Mouse (Mus musculus) ES-Bruce4 (cell line): ENCODE measurements around the gene Cwh43. TPM values are rescaled to one million over a fixed set of nuclear protein-coding genes. Genes with fewer than 3 reads are reported as not detected.

ENCODE experiments used
- H3K27ac ChIP-seq: 2 replicates; pipeline ENCODE4 v1.5.1; 2012; ENCODE audit warnings: low read length, inconsistent platforms; ENCODE audit not compliant: insufficient read depth
- H3K27me3 ChIP-seq: 2 replicates; pipeline ENCODE4 v1.6.1; 2012; ENCODE audit warnings: mild to moderate bottlenecking, low read length, inconsistent platforms; ENCODE audit not compliant: control insufficient read depth, poor library complexity, insufficient read depth, severe bottlenecking
- H3K36me3 ChIP-seq: 2 replicates; pipeline ENCODE4 v1.6.1; 2012; ENCODE audit warnings: inconsistent platforms, mild to moderate bottlenecking, low read length, moderate library complexity; ENCODE audit not compliant: control insufficient read depth, poor library complexity, insufficient read depth, severe bottlenecking
- H3K4me1 ChIP-seq: one replicate; pipeline ENCODE4 v1.8.1; 2011; ENCODE audit warnings: low read length; ENCODE audit not compliant: control insufficient read depth, insufficient read depth
- H3K4me3 ChIP-seq: 2 replicates; pipeline ENCODE4 v1.5.1; 2011; ENCODE audit warnings: low read depth, mild to moderate bottlenecking, low read length
- H3K9ac ChIP-seq: 2 replicates; pipeline ENCODE4 v1.6.1; 2012; ENCODE audit warnings: low read depth, mild to moderate bottlenecking, inconsistent platforms; ENCODE audit not compliant: poor library complexity, severe bottlenecking
- H3K9me3 ChIP-seq: replicated peaks from 2 replicates; pipeline ENCODE4 v1.6.1; 2012; ENCODE audit warnings: mild to moderate bottlenecking, low read length, inconsistent platforms; ENCODE audit not compliant: control insufficient read depth, poor library complexity, insufficient read depth, severe bottlenecking
- CTCF ChIP-seq: IDR thresholded peaks from one replicate; pipeline ENCODE4 v1.8.1; 2011; ENCODE audit warnings: low read depth, low read length
- EP300 ChIP-seq: IDR thresholded peaks from 2 replicates; pipeline ENCODE4 v1.6.1; 2011; ENCODE audit warnings: low read depth, low read length; ENCODE audit not compliant: insufficient read depth
- POLR2A ChIP-seq: IDR thresholded peaks from one replicate; pipeline ENCODE4 v1.8.1; 2011; ENCODE audit warnings: low read length; ENCODE audit not compliant: insufficient read depth
- polyA plus RNA-seq: library from polyadenylated mRNA; stranded (reverse); fragments of >200 nt; gene quantifications from 2 replicates; pipeline ENCODE4 v1.2.4, GENCODE M21; 2011; ENCODE audit warnings: low read depth; ENCODE audit not compliant: missing spikeins, insufficient read depth, insufficient read length

The Cwh43 gene
- polyA plus RNA-seq, 1 experiment = not detected

GRCm38 (mm10) chr5:73500867-73501440 is 95.1 kb downstream of the Cwh43 start:
- Histone ChIP-seq H3K9me3 (no peaks in the 10 kb centered on the region), H3K36me3 (no peaks in the 10 kb centered on the region), H3K27me3 (no peaks in the 10 kb centered on the region), H3K27ac (no peak overlapping the region), H3K9ac (no peak overlapping the region), H3K4me1 (no peaks in the 10 kb centered on the region), H3K4me3 (no peak overlapping the region)
- TF ChIP-seq CTCF (no peak), POLR2A (no peak), EP300 (no peak)

- Histone ChIP-seq H3K9me3 (no peaks in the 10 kb centered on the region), H3K4me3 (peak overlapping the region; percentile 60), H3K9ac (peak overlapping the region; percentile 24; the same call in 1 of the 2 replicates), H3K27ac (no peak overlapping the region), H3K27me3 (no peaks in the 10 kb centered on the region), H3K36me3 (no peaks in the 10 kb centered on the region), H3K4me1 (no peaks in the 10 kb centered on the region)
- TF ChIP-seq POLR2A (no peak), EP300 (peak; percentile 70; the same call in 1 of the 2 replicates)
These were observed 96.5 kb downstream of the Cwh43 start for GRCm38 (mm10) chr5:73502422-73502821.

Other genes starting within 250 kb of the Cwh43 start
- gene Fryl, start 149.5 kb upstream of the Cwh43 start, polyA plus RNA-seq = 94.8 and 101 TPM in 2 replicates
- 291 and 334 TPM in 2 replicates for gene Ociad1, start 113.3 kb upstream of the Cwh43 start, polyA plus RNA-seq
- 2.2 and 4.9 TPM in 2 replicates for gene Ociad2, start 65.0 kb upstream of the Cwh43 start, polyA plus RNA-seq
- 32.9 and 34.1 TPM in 2 replicates for gene Dcun1d4, start 74.9 kb downstream of the Cwh43 start, polyA plus RNA-seq
- not detected in 2 replicates for gene Lrrc66, start 226.5 kb downstream of the Cwh43 start, polyA plus RNA-seq
- gene Sgcb, start 241.7 kb downstream of the Cwh43 start, polyA plus RNA-seq = 3.4 and 4.2 TPM in 2 replicates
- not detected in 2 replicates for gene Spata18, start 245.3 kb downstream of the Cwh43 start, polyA plus RNA-seq